Mouse (Mus musculus) ES-E14 (cell line): Measurements from ENCODE around the gene Prrc2b.

ENCODE experiments used
- CHD2 ChIP-seq: IDR thresholded peaks from 2 replicates; pipeline ENCODE4 v1.6.1; 2014; ENCODE audit warnings: mild to moderate bottlenecking, low read depth, low read length, inconsistent platforms
- HCFC1 ChIP-seq: IDR thresholded peaks from 2 replicates; pipeline ENCODE4 v1.6.1; 2012; ENCODE audit warnings: low read length, inconsistent platforms, borderline replicate concordance; ENCODE audit not compliant: insufficient read depth
- MAFK ChIP-seq: IDR thresholded peaks from 2 replicates; pipeline ENCODE4 v1.6.1; 2014; ENCODE audit warnings: mild to moderate bottlenecking, low read depth, low read length, inconsistent platforms; ENCODE audit not compliant: insufficient read depth
- ZNF384 ChIP-seq: IDR thresholded peaks from 2 replicates; pipeline ENCODE4 v1.6.1; 2012; ENCODE audit warnings: low read depth, low read length, inconsistent platforms

DNA sequence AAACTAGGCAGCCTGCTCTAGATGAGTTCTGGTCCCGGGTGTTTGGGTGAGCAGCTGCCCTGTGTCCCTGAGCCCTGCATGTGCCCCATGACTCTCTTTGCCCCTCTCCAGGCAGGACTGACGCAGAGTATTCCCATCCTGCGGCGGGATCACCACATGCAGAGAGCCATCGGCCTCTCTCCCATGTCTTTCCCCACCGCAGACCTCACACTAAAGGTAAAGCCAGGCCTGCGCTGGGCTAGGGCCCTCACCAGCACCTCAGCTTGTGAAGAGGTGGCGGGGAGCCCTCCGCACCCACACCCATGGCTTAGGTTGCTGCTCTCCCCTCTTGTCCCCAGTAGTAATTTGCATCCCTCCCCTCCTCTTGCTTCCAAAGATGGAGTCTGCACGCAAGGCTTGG, 70.1 kb downstream of the Prrc2b start:
- TF ChIP-seq HCFC1 (no peak), MAFK (no peak), ZNF384 (no peak), CHD2 (no peak)
